Mouse (Mus musculus): Measurements from ENCODE around the gene Lrg1.

- TF ChIP-seq CTCF (IDR thresholded peaks at IDR 0.05; ENCODE audit: low read depth, low read length) (no peak), POLR2A (IDR thresholded peaks at IDR 0.05; ENCODE audit: borderline replicate concordance, low read depth, low read length) (no peak)
These were observed 22.7 kb upstream of the Lrg1 start for GRCm38 (mm10) chr17:56144546-56144945.

All from bone marrow macrophage, adult 2 months (primary cell).